Mouse (Mus musculus) adrenal gland, postnatal 14 days (tissue): ENCODE measurements around the gene D930020B18Rik. TPM values are rescaled to one million over a fixed set of nuclear protein-coding genes. Genes with fewer than 3 reads are reported as not detected.
A peak's percentile ranks its signal among the peaks of the same experiment; 100 is the strongest.

Experiments
- DNase-seq: peaks from one replicate; pipeline ENCODE4 v3.0.0; 2021; ENCODE audit warnings: mixed read lengths
- microRNA-seq, 2 experiments: library from miRNA; unstranded; fragments of <30 nt; microRNA quantifications; one replicate each; pipeline ENCODE4 v1.2.0; 2021
- total RNA-seq: library from RNA; stranded (reverse); gene quantifications from 2 replicates; pipeline ENCODE4 v1.2.3, GENCODE M21; 2021

Gene D930020B18Rik
- total RNA-seq, 1 experiment from 2014 or later, result not detected

- peak; percentile 54 for DNase-seq
Measured at GRCm38 (mm10) chr10:121705399-121706163, 64.2 kb downstream of the D930020B18Rik start.

GRCm38 (mm10) chr10:121716862-121717261 lies 75.5 kb downstream of the D930020B18Rik start:
- no peak for DNase-seq

GRCm38 (mm10) chr10:121718896-121719585 lies 77.7 kb downstream of the D930020B18Rik start:
- DNase-seq, result no peak

- no peak for DNase-seq
Measured at GRCm38 (mm10) chr10:121720701-121721100, 79.3 kb downstream of the D930020B18Rik start.

GRCm38 (mm10) chr10:121726505-121726904 lies 85.1 kb downstream of the D930020B18Rik start:
- DNase-seq, result no peak

- no peak for DNase-seq
Measured at GRCm38 (mm10) chr10:121727151-121727550, 85.8 kb downstream of the D930020B18Rik start.

DNA sequence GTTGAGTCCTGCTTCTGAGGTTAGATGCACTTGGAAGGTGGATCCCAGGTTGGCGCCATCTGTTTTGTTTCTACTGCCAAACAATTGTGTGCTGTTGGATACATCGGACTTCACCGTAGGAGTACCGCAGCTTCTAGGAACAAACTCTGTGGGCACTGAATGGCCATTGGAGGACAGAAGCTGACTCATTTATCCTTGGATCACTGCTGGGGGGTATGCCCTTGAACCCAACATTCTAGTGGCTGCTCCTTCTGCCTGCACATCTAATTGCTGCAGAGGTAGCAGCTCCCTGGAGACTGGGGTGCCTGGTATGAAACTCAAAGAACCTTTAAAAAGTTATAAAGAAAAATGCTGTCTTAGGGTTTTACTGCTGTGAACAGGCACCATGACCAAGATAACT lies 86.8 kb downstream of the D930020B18Rik start:
- no peak for DNase-seq

DNA sequence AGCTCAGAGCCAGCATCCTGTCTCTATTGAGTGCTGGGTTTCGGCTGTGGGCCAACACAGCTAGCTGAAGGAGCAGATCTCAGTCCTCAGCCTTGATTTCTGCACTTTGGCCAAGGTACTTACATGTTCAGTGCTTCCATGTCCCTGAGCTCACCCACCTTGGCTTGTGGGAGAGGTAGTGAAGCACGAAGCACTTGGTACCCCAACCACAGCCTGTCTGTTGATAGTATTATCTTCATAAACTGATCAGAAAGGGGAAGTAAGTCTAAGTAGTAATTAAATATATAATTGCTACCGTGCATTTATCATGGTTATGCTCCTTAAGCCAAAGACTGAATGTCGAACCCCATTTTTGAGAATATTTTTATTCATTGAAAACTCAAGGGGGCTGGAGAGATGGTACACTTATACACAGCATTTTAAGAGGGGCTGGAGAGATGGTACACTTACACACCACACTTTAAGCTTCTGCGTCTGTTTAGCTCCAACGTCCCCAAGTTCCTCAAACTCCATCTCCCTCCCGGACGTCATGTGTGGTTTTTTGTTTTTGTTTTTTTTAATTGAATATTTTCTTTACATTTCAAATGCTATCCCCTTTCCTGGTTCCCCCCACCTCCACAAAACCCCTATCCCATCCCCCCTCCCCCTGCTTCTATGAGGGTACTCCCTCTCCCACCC lies 89.8 kb downstream of the D930020B18Rik start:
- DNase-seq, result no peak

- no peak for DNase-seq
Measured at GRCm38 (mm10) chr10:121732542-121732941, 91.2 kb downstream of the D930020B18Rik start.

DNA sequence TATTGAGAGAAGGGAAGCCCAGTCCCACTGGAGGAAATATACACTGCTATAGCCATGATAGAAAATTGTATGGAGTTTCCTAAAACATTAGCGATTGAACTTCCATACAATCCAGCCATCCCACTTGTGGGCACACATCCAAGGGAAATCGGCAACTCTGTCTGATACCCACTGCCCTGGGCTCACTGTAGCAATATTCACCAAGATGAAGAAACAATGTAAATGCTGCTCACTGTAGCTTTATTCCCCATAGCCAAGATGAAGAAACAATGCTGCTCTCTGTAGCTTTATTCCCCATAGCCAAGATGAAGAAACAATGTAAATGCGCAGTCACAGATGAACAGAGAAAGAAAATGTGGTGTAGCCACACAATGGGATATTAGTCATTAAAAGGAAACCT lies 95.9 kb downstream of the D930020B18Rik start:
- DNase-seq, result no peak

GRCm38 (mm10) chr10:121739548-121740505 lies 98.4 kb downstream of the D930020B18Rik start, which contains the start of gene BC048403:
TSS of gene BC048403 (plus strand) at chr10:121739937.
- DNase-seq, result peak; percentile 94

DNA sequence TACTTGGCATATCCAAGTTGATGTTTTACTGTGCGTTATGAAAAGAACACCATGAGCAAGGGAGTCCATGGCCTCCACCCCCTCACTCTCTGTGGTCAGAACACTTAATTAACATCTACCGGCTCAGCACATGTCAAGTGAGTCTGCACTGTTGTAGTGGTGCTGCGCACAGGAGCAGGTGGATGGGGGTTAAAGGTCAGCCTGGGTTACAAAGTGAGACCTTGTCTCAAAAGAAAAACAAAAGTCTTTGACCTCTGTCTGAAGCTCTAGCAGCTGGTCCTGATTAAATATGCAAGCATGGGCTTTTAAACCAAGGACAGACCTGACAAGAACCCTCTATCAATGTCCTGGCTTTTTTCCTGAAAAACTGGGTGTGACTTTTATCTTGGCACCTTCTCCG lies 100.9 kb downstream of the D930020B18Rik start:
- DNase-seq, result no peak

Small RNAs within 50 kb of the gene (microRNA-seq; reads per million reads assigned to microRNA genes)
- 0 reads per million in 2 experiments for gene Gm24330

Other genes with a start within 250 kb of the D930020B18Rik start
- 40.1 and 41.1 TPM in 2 replicates for gene Rassf3, start 165.2 kb upstream of the D930020B18Rik start, total RNA-seq
- 37.3 and 39.5 TPM in 2 replicates for gene Tbk1, start 54.8 kb upstream of the D930020B18Rik start, total RNA-seq
- gene Xpot, start 15.3 kb upstream of the D930020B18Rik start, total RNA-seq, result 53.6 and 56.4 TPM in 2 replicates
- gene BC048403, start 98.3 kb downstream of the D930020B18Rik start, total RNA-seq, result 8.5 and 9.0 TPM in 2 replicates